Mouse (Mus musculus) heart, postnatal 0 days (tissue): ENCODE measurements around the gene Plscr1. TPM values are rescaled to one million over a fixed set of nuclear protein-coding genes. Genes with fewer than 3 reads are reported as not detected.

ENCODE experiments used
- ATAC-seq: fragments of 200-750 bp; cut with Nextera tagmentation; 2 replicates; pipeline ENCODE4 v1.8.0; 2017; ENCODE audit warnings: low read depth, moderate number of reproducible peaks, moderate library complexity; ENCODE audit not compliant: insufficient read depth
- DNase-seq: peaks from one replicate; pipeline ENCODE4 v3.0.0-alpha.2; 2016; ENCODE audit warnings: low spot score
- H3K27ac ChIP-seq: fragments of 300-500 bp; sonication (generic); 2 replicates; pipeline ENCODE4 v1.5.1; 2014; ENCODE audit warnings: low read depth, mild to moderate bottlenecking
- H3K27me3 ChIP-seq: fragments of 300-500 bp; sonication (generic); 2 replicates; pipeline ENCODE4 v1.6.1; 2014; ENCODE audit warnings: low read length, mixed read lengths; ENCODE audit not compliant: control insufficient read depth, insufficient read depth
- H3K36me3 ChIP-seq: fragments of 300-500 bp; sonication (generic); replicated peaks from 2 replicates; pipeline ENCODE4 v1.6.1; 2014; ENCODE audit warnings: low read length, mixed read lengths; ENCODE audit not compliant: control insufficient read depth, insufficient read depth
- H3K4me1 ChIP-seq: fragments of 300-500 bp; sonication (generic); 2 replicates; pipeline ENCODE4 v1.6.1; 2014; ENCODE audit warnings: antibody characterized with exemption; ENCODE audit not compliant: control insufficient read depth, insufficient read depth
- H3K4me2 ChIP-seq: fragments of 300-500 bp; sonication (generic); 2 replicates; pipeline ENCODE4 v1.6.1; 2014; ENCODE audit warnings: low read depth, mild to moderate bottlenecking, low read length, moderate library complexity
- H3K4me3 ChIP-seq: fragments of 300-500 bp; sonication (generic); 2 replicates; pipeline ENCODE4 v1.5.1; 2014; ENCODE audit warnings: low read depth, low read length
- H3K9ac ChIP-seq: fragments of 300-500 bp; sonication (generic); replicated peaks from 2 replicates; pipeline ENCODE4 v1.6.1; 2014; ENCODE audit warnings: low read depth, low read length, mixed read lengths
- H3K9me3 ChIP-seq: fragments of 300-500 bp; sonication (generic); replicated peaks from 2 replicates; pipeline ENCODE4 v1.6.1; 2016; ENCODE audit warnings: low read length; ENCODE audit not compliant: control insufficient read depth
- CTCF ChIP-seq: IDR thresholded peaks from 2 replicates; pipeline ENCODE4 v1.5.1; 2016; ENCODE audit warnings: antibody characterized with exemption, control low read depth, low read depth
- EP300 ChIP-seq: IDR thresholded peaks from 2 replicates; pipeline ENCODE4 v1.6.1; 2016; ENCODE audit warnings: antibody characterized with exemption, low read depth
- WGBS: fragments of 180-500 bp; shearing (Covaris S2); extraction: QIAGEN DNeasy Blood & Tissue Kit; methylation state at CpG from one replicate; pipeline ENCODE4 v1.1.7; 2014; 5-methylcytosine and 5-hydroxymethylcytosine counted together
- polyA plus RNA-seq: library from polyadenylated mRNA; unstranded; fragments of >200 nt; fragmentation: Nextera tagmentation; extraction: Ambion mirVana; gene quantifications from 2 replicates; pipeline ENCODE4 v1.2.1, GENCODE M21; 2015
- total RNA-seq: library from RNA; depleted of rRNA; stranded (reverse); fragments of >200 nt; gene quantifications from 2 replicates; pipeline ENCODE4 v1.2.3, GENCODE M21; 2014; ENCODE audit warnings: low replicate concordance

Plscr1 gene
- total and polyA plus RNA-seq, 2 experiments from 2014 or later, result 22.1 to 25.4 TPM

GRCm38 (mm10) chr9:92282563-92283171, 33.1 kb downstream of the Plscr1 start:
- ATAC-seq (no peak), DNase-seq (no peak)
- Histone ChIP-seq H3K36me3 (no peaks in the 10 kb centered on the region; the same call in 1 of the 2 replicates), H3K4me3 (no peak overlapping the region), H3K27me3 (no peaks in the 10 kb centered on the region), H3K9me3 (no peaks in the 10 kb centered on the region), H3K4me2 (no peak overlapping the region), H3K27ac (no peak overlapping the region), H3K9ac (no peak overlapping the region), H3K4me1 (peaks cover 5% of the 10 kb centered on the region)
- TF ChIP-seq CTCF (no peak), EP300 (no peak)
- 65% methylated on average over 7 of the region's 7 CpGs for WGBS

GRCm38 (mm10) chr9:92289675-92290074, 40.1 kb downstream of the Plscr1 start:
- no peaks in the 10 kb centered on the region; the same call in 1 of the 2 replicates for H3K4me1 ChIP-seq
- H3K4me2 ChIP-seq, result no peak overlapping the region

GRCm38 (mm10) chr9:92292169-92292568, 42.6 kb downstream of the Plscr1 start:
- Histone ChIP-seq H3K4me3 (no peak overlapping the region), H3K27me3 (no peaks in the 10 kb centered on the region), H3K9me3 (no peaks in the 10 kb centered on the region), H3K4me2 (no peak overlapping the region), H3K4me1 (no peaks in the 10 kb centered on the region; the same call in 1 of the 2 replicates), H3K9ac (no peak overlapping the region), H3K27ac (no peak overlapping the region), H3K36me3 (peaks cover 31% of the 10 kb centered on the region)
- no peak for DNase-seq
- ATAC-seq, result no peak
- 75% methylated on average over 2 of the region's 2 CpGs for WGBS
- TF ChIP-seq CTCF, result no peak
- TF ChIP-seq EP300, result no peak

More at GRCm38 (mm10) chr9:92289675-92290074, 40.1 kb downstream of the Plscr1 start:
- ATAC-seq (no peak), DNase-seq (no peak)
- WGBS, result 40% methylated on average over 3 of the region's 3 CpGs
- H3K9ac ChIP-seq, result no peak overlapping the region
- H3K36me3 ChIP-seq, result peaks cover 31% of the 10 kb centered on the region
- no peaks in the 10 kb centered on the region for H3K27me3 ChIP-seq
- no peak overlapping the region for H3K27ac ChIP-seq
- no peaks in the 10 kb centered on the region for H3K9me3 ChIP-seq
- no peak overlapping the region for H3K4me3 ChIP-seq
- TF ChIP-seq EP300, result no peak
- no peak for TF ChIP-seq CTCF

- WGBS, result 61% methylated on average over 3 of the region's 3 CpGs
- no peak for ATAC-seq
These were observed 43.4 kb downstream of the Plscr1 start for GRCm38 (mm10) chr9:92292922-92293321.

GRCm38 (mm10) chr9:92293560-92294548, 44.3 kb downstream of the Plscr1 start:
- no peak overlapping the region for H3K27ac ChIP-seq
- TF ChIP-seq EP300, result no peak
- TF ChIP-seq CTCF, result no peak
- no peak overlapping the region for H3K4me3 ChIP-seq
- H3K4me1 ChIP-seq, result peaks cover 5% of the 10 kb centered on the region
- WGBS, result 76% methylated on average over 2 of the region's 2 CpGs
- H3K9me3 ChIP-seq, result no peaks in the 10 kb centered on the region
- DNase-seq, result no peak
- no peaks in the 10 kb centered on the region for H3K27me3 ChIP-seq
- no peak overlapping the region for H3K9ac ChIP-seq
- H3K36me3 ChIP-seq, result peaks cover 24% of the 10 kb centered on the region
- no peak overlapping the region for H3K4me2 ChIP-seq
- no peak for ATAC-seq

More at GRCm38 (mm10) chr9:92292922-92293321, 43.4 kb downstream of the Plscr1 start:
- no peak for TF ChIP-seq EP300
- TF ChIP-seq CTCF, result no peak
- DNase-seq, result no peak
- H3K9me3 ChIP-seq, result no peaks in the 10 kb centered on the region
- H3K4me1 ChIP-seq, result no peaks in the 10 kb centered on the region; the same call in 1 of the 2 replicates
- no peak overlapping the region for H3K4me2 ChIP-seq
- H3K4me3 ChIP-seq, result no peak overlapping the region
- no peaks in the 10 kb centered on the region for H3K27me3 ChIP-seq
- H3K9ac ChIP-seq, result no peak overlapping the region
- peaks cover 31% of the 10 kb centered on the region for H3K36me3 ChIP-seq
- no peak overlapping the region for H3K27ac ChIP-seq
